Mouse (Mus musculus) kidney, adult 2 months (tissue): ENCODE measurements around the gene Asb15.

Source experiments
- CTCF ChIP-seq: fragments of 200-500 bp; conservative IDR thresholded peaks from 2 replicates; pipeline ENCODE4 v1.5.1; 2011; ENCODE audit warnings: low read depth, mild to moderate bottlenecking, control low read depth, low read length, moderate library complexity, mixed read lengths; ENCODE audit not compliant: insufficient read depth, insufficient read length
- POLR2A ChIP-seq: fragments of 200-500 bp; IDR thresholded peaks from one replicate; pipeline ENCODE4 v1.6.1; 2011; ENCODE audit warnings: low read depth, low read length, control low read depth

- TF ChIP-seq CTCF, result no peak
- TF ChIP-seq POLR2A, result no peak
Observed at GRCm38 (mm10) chr6:24599179-24599578, 71.2 kb downstream of the Asb15 start.
